Mouse (Mus musculus): Measurements from ENCODE around the gene Ergic3.

Gene Ergic3

GRCm38 (mm10) chr2:156065099-156066041 lies 57.5 kb downstream of the Ergic3 start, which contains the start of gene Spag4:
Spag4 (plus strand) TSS chr2:156065175.
- DNase-seq (ENCODE audit: low read depth in 2 of 2, low spot score in 2 of 2), result peak; percentile 67 to 77

GRCm38 (mm10) chr2:156066126-156066525 lies 58.3 kb downstream of the Ergic3 start:
- DNase-seq (ENCODE audit: low read depth in 2 of 2, low spot score in 2 of 2), result no peak

Data from CD8-positive naive resting alpha-beta T cell, adult 2 months (primary cell).